Mouse (Mus musculus) CD4-positive, CD25-positive, alpha-beta regulatory T cell, adult 4 months (primary cell): ENCODE results near the gene Olfr314. TPM values are rescaled to one million over a fixed set of nuclear protein-coding genes. Genes with fewer than 3 reads are reported as not detected.
A peak's percentile ranks its signal among the peaks of the same experiment; 100 is the strongest.
"Not testable (repeated sequence)": the region's sequence is repeated elsewhere in the genome, so short reads cannot be mapped to it uniquely, and the experiment has no call there.

Experiments
- ATAC-seq: one replicate; pipeline ENCODE4 v1.8.0; 2017
- polyA plus RNA-seq, 2 experiments: library from polyadenylated mRNA; unstranded; fragments of 100-300 nt; shearing (Covaris generic); gene quantifications; one replicate each; pipeline ENCODE4 v1.2.1; 2017

The Olfr314 gene
- not detected for polyA plus RNA-seq

DNA sequence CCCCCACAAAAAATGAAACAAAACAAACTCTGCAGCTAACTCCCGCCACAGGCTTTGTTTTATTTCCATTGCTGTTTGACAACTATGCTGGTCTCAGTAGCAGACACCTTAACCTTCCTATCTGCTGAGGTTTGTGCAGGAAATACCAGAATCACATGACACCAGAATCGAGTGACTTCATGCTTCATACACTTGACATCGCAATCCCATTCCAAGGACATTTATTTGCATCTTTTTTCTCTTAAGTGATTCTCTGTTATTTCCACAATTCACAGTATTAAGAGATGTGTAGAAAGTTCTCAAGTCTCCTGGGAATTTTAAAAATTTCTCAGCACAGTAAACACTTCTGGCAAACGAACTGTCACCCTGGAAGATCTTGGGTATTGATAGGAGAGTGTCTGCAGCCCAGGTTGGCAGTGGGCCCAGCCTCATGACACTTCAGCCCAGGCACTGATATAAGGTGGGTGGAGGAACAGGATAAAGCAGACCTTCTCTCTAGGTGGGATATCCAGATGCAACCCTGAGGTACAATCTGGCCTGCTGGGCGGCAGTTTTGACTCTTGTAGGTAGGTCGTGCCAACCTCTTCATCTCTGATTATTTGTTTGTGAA is at the start of gene Olfr314:
Gene Olfr314, plus strand, starts transcription at position 473 of the 610 bp plus-strand sequence.
- ATAC-seq: no peak

- ATAC-seq: no peak
Measured at GRCm38 (mm10) chr11:58733372-58733771, 49.4 kb upstream of the Olfr314 start.

GRCm38 (mm10) chr11:58738792-58739262 is 43.9 kb upstream of the Olfr314 start, which contains the start of gene Olfr317:
Gene Olfr317, minus strand, starts transcription at chr11:58739212.
- no peak for ATAC-seq

DNA sequence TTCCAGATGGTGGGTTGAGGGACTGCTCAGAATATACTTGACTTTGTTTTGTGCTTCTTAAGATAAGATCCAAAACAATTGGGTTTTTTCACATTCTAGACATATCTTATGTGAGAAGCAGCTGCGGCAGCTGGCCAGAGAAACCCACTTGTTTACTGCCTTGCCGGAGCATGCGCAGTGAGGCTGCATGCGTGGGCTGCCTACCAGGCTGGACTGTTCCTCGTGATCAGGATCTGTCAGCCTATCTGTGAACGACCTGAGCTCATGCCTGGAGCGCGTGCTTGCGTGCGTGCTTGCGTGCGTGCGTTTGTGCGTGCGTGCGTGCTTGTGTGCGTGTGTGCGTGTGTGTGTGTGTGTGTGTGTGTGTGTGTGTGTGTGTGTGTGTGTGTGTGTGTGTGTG is 31.7 kb upstream of the Olfr314 start:
- not testable (repeated sequence) for ATAC-seq

- no peak for ATAC-seq
Measured at GRCm38 (mm10) chr11:58752434-58752833, 30.3 kb upstream of the Olfr314 start, which contains the start of gene Olfr316. Gene Olfr316, plus strand, starts transcription at chr11:58752734.

GRCm38 (mm10) chr11:58772888-58773287 is 9.9 kb upstream of the Olfr314 start, which contains the start of gene Olfr315:
Gene Olfr315, plus strand, starts transcription at chr11:58773188.
- no peak for ATAC-seq

DNA sequence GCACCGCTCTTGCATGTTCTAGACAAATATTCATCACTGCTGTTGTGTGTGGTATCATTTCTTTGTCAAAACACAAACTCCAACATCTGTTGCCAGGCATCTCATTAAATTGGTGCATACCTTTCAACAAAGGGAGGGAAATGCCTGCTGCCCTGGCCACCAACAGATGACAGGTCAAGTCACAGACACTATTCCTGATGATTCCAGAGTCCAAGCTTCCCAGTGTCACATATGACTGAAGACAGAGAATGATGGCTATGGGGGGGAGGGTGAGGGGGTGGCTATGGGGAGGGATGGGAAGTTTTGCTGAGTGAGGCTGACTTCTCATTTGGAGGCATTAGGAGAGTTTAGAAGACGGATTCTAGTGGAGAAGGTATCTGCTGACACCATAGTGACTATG is 1.4 kb downstream of the Olfr314 start:
- no peak for ATAC-seq

GRCm38 (mm10) chr11:58787651-58788050 is 4.9 kb downstream of the Olfr314 start:
- ATAC-seq: no peak

DNA sequence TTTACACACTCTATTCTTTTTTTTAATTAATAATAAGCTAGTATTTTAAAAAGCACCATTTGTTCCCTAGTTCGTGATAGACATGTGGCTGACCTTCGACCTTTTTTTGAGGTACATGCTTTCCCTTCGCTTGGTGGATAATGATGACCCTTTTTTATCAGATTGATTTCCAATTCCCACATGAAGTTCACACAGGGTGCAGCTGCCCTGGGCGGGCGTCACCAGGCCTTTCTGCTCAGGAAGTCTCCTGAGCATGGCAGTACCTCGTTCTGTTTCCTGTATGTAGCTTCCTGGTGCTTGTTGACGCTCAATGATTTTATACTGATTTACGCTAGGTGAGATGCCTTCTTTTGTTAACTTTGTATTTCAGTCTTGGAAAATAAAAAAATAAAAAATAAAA is 5.6 kb downstream of the Olfr314 start:
- ATAC-seq: peak; percentile 29

- ATAC-seq: peak; percentile 23
Measured at GRCm38 (mm10) chr11:58789532-58789931, 6.8 kb downstream of the Olfr314 start.

- no peak for ATAC-seq
Measured at GRCm38 (mm10) chr11:58790053-58790452, 7.3 kb downstream of the Olfr314 start.

- ATAC-seq: no peak
Measured at GRCm38 (mm10) chr11:58790646-58791045, 7.9 kb downstream of the Olfr314 start.

GRCm38 (mm10) chr11:58795856-58796255 is 13.1 kb downstream of the Olfr314 start:
- no peak for ATAC-seq

- no peak for ATAC-seq
Measured at GRCm38 (mm10) chr11:58796850-58797249, 14.1 kb downstream of the Olfr314 start.

DNA sequence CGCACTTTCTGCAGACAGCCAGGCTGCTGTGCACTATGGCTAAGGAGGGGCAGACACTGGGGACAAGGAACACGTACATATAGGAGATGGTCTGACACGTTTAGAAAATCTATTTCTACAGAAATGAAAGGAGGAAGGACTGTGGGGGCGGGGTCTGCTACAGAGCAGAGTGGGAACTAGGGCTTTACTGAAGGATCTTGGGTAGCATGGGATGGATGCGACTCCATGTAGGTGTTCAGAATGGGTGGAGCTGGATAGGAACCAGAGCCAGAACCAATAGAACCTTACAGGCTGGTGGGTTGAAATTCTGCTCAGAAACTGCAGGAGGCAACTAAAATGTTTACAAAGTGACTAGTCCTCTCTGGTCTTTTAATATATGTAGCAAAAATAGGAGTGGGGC is 17.0 kb downstream of the Olfr314 start:
- ATAC-seq: no peak

DNA sequence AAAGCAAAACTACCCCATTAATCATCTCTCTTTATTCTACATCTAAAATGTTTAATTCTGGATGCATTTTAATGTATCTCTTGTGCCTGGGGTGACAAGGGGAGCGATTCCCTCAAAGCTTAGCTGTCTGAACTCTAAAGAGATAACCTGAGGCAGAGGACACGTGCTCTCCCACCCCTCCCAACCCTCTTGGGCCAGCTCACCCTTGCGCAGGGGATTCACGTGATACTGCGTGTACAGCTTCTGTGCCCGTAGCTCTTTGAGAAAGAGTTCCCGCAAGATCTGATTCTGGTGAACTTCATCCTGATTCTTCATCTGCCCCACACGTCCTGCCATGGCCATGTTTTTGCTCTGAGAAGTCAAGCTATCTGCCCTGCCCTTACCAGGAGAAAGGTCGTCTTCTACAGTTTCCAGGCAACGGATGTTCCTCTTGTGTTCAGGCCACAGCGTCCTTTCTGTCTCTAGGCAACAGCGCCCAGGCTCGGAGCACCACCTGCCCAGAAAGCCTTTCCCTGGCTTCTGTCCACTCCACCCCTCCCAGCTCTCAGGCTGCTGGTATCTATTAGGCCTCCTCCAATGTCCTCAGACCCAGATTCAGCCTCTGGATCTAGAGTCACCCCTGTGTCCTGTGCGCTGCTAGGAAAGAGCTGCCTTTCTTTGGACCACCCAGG is 18.9 kb downstream of the Olfr314 start, which contains the start of gene Fam183b:
Gene Fam183b, minus strand, starts transcription at position 403 of the 671 bp plus-strand sequence.
- ATAC-seq: peak; percentile 57

GRCm38 (mm10) chr11:58803871-58804270 is 21.1 kb downstream of the Olfr314 start:
- no peak for ATAC-seq

- ATAC-seq: no peak
Measured at GRCm38 (mm10) chr11:58804393-58804792, 21.6 kb downstream of the Olfr314 start.

GRCm38 (mm10) chr11:58812001-58812400 is 29.2 kb downstream of the Olfr314 start:
- no peak for ATAC-seq

- ATAC-seq: not testable (repeated sequence)
Measured at GRCm38 (mm10) chr11:58814700-58815099, 31.9 kb downstream of the Olfr314 start, which contains the start of gene Olfr313. Gene Olfr313, plus strand, starts transcription at chr11:58815000.

DNA sequence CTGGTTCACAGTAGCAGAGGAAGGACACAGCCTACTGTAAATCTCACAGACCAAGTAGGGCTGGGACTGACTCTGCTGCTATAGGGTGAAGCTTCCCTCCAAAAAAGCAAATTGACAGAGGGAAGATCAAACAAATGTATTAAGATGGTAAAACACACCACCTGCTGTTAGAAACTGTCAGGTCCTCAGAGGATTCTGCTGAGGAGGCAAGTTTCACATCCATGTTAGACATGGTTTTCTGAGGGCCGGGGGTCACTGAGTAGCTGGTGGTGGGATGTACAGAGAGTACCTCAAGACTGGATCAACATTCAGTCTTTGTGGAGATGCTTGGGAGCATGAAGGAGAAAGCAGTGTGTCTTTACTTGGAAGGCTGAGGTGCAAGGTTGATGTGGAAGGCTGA is 32.9 kb downstream of the Olfr314 start:
- ATAC-seq: no peak

DNA sequence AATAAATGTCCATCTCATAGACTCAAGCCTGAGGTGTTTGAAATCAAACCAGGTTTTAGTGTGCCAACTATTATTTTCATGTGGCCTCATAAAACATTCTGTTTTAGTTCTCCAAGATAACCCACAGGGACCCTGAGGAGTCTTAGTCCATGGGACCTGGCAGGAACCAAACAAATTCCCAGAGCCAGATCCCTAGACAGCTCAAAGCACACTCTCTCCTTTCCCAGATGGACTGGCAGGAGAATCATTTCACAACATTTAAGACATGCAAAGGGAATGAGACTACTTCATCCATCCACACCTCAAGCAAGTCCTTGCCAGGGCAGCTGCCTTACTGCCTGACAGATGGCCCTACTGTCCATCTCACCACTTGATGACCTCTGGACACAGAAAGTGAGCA is 46.2 kb downstream of the Olfr314 start, which contains the start of gene Olfr312:
Gene Olfr312, plus strand, starts transcription at position 301 of the 400 bp plus-strand sequence.
- ATAC-seq: not testable (repeated sequence)

DNA sequence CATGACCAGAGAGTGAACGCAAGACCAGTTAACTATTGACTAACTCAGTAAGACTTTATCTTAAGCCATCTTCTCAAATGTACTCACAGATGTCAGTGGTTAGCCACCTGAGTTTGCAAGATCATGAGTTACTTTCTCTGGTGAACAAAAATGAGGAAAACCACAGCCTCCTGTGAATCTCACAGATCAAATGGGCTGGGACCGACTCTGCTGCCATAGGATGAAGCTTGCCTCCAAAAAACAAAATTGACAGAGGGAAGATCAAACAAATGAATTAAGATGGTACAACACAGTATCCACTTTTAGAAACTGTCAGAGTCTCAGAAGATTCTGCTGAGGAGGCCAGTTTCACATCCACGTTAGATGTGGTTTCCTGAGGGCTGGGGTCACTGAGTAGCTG is 47.0 kb downstream of the Olfr314 start:
- ATAC-seq: no peak

GRCm38 (mm10) chr11:58832541-58832940 is 49.8 kb downstream of the Olfr314 start:
- peak; percentile 37 for ATAC-seq
